10 mouse cellular contexts compared by ENCODE assay signal in genomic region chr3:38131887-38132220, GRCm38 (mm10).
"Had no signal": no experiment of that assay in that cellular context is flagged by ENCODE, and none has a peak within 500 bp of the region (broad histone marks: within the 10 kb centered on the region; RNA-seq: fewer than 3 reads in every experiment).

No protein-coding gene starts in this region.

- H3K36me3 ChIP-seq: intestine, embryonic 15.5 days; limb, embryonic 12.5 days; midbrain, embryonic 10.5 days; neural tube, embryonic 15.5 days; stomach, embryonic 15.5 days had no signal

- H3K4me2 ChIP-seq: intestine, embryonic 15.5 days; limb, embryonic 12.5 days; neural tube, embryonic 15.5 days; stomach, embryonic 15.5 days had no signal

- H3K4me1 ChIP-seq: intestine, embryonic 15.5 days; midbrain, embryonic 10.5 days; neural tube, embryonic 15.5 days; stomach, embryonic 15.5 days had no signal

- ATAC-seq: intestine, embryonic 15.5 days had no signal

- H3K9ac ChIP-seq: intestine, embryonic 15.5 days; limb, embryonic 12.5 days; liver, embryonic 14.5 days; neural tube, embryonic 15.5 days; stomach, embryonic 15.5 days had no signal

- H3K9me3 ChIP-seq: intestine, embryonic 15.5 days; limb, embryonic 12.5 days; midbrain, embryonic 10.5 days; neural tube, embryonic 15.5 days; stomach, embryonic 15.5 days had no signal

- H3K27me3 ChIP-seq: intestine, embryonic 15.5 days; limb, embryonic 12.5 days; neural tube, embryonic 15.5 days; stomach, embryonic 15.5 days had no signal

- H3K27ac ChIP-seq: intestine, embryonic 15.5 days; left cerebral cortex, adult 2 months; limb, embryonic 12.5 days; liver, embryonic 14.5 days; midbrain, embryonic 10.5 days; neural tube, embryonic 15.5 days; stomach, embryonic 15.5 days had no signal

- DNase-seq: lung, adult 18-20 months; midbrain, embryonic 14.5 days had no signal

- H3K4me3 ChIP-seq: intestine, embryonic 15.5 days; left cerebral cortex, adult 2 months; limb, embryonic 12.5 days; midbrain, embryonic 10.5 days; myocyte; neural tube, embryonic 15.5 days; stomach, embryonic 15.5 days had no signal
